Mouse (Mus musculus) lung, adult 2 months (tissue): ENCODE results near the gene Slc28a3.

Source experiments
- CTCF ChIP-seq: fragments of 200-500 bp; IDR thresholded peaks from 2 replicates; pipeline ENCODE4 v1.5.1; 2011; ENCODE audit warnings: mild to moderate bottlenecking, low read length, control low read depth; ENCODE audit not compliant: insufficient read depth
- POLR2A ChIP-seq: fragments of 200-500 bp; IDR thresholded peaks from 2 replicates; pipeline ENCODE4 v1.6.1; 2011; ENCODE audit warnings: low read depth, mild to moderate bottlenecking, control low read depth, low read length, borderline replicate concordance; ENCODE audit errors: extremely low read depth

DNA sequence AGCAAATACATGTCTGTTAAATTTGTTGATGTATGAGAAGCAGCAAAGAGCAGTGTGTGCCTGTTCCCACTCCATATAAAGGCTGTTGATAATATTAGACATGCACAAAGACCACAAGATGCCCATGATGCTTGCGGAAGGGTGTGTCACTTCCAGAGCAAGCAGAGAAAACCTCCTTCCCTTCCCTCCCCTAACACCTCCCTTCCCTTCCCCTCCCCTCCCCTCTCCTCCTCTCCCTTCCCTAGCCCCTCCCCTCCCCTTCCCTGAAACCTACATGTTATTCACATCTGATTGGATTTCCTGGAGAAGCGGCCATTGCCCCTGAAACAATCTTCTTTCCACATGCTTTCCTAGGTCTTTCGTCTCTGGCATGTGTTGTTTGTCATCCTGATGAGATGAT, 75.8 kb downstream of the Slc28a3 start:
- TF ChIP-seq CTCF: no peak
- TF ChIP-seq POLR2A: no peak
